Mouse (Mus musculus): ENCODE results near the gene Cdadc1.

Gene Cdadc1

GRCm38 (mm10) chr14:59612920-59613625 is 15.3 kb upstream of the Cdadc1 start:
- DNase-seq (ENCODE audit: low spot score) = peak; percentile 71

GRCm38 (mm10) chr14:59607021-59607420 is 9.3 kb upstream of the Cdadc1 start:
- no peak for DNase-seq (ENCODE audit: low spot score)

DNA sequence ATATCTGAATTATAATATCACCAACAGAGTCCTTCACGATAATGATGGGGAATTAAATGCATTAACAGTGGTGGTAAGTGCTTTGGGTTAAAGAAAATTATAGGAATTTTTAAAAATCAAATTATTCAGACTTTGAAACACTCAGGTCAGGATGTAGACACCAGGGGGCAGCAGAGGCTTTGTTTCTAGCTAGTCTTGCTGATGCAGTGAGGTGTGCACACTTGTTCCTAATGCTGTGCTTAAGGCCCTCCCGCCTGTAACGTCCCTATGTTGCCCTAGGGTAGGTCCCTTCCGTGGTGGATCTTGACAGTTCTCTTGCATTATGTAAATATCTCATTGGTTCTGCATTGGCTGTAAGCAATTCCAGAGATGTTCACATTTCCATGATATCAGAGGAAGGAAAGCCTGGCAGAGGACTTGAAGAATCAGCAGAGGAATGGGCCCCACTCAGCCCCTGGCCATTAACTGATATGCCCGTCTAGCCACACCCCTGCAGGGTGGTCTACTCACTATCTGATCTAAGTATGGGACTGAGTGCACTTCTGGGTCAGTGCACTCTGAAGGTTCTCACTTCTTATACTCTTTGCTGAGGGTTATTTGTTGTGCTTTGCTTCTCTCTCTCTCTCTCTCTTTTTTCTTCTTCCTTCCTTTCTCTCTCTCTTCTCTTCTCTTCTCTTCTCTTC is 8.1 kb upstream of the Cdadc1 start:
- peak; percentile 71 for DNase-seq (ENCODE audit: low spot score)

- DNase-seq (ENCODE audit: low spot score) = peak; percentile 14
Observed at GRCm38 (mm10) chr14:59604002-59604645, 6.4 kb upstream of the Cdadc1 start.

GRCm38 (mm10) chr14:59598260-59598627 is 485 bp upstream of the Cdadc1 start:
- DNase-seq (ENCODE audit: low spot score) = no peak

DNA sequence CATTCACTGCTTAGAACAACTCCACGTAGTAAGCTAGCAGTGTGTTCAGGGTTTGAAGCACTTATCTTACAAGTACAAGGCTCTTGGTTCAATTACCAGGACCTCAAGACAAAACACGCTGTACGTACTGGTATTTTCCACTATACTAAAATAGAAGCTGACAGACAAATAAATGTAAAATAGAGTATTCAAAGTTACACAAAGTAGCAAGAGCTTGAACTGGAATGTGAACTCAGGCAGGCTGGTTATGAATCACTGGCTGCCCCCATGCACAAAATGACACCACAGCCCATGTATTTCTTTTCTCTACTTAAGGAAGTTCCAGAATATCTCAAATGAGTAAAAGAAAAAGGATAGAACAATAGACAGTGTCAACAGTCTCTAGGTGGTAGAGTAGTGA is 2.8 kb downstream of the Cdadc1 start:
- no peak for DNase-seq (ENCODE audit: low spot score)

DNA sequence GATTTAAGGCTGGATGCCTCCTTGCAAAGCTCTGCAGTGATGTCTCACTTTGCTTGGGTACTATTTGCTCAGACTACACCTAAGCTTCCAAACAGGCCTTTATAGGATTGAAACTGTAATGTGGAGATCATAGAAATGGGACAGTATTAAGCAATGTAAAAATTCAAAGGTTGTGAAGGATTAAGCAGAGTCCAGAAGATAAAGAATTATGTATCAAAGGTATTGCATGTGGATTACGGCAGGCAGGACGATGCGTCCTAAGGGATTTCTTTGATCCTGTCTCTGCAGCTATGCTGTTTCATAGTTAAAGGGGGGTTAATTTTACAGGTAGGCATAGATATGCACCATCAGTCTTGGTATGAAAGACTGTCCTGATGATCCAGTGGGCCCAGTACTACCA is 5.2 kb downstream of the Cdadc1 start:
- DNase-seq (ENCODE audit: low spot score) = no peak

GRCm38 (mm10) chr14:59591901-59592300 is 5.9 kb downstream of the Cdadc1 start:
- DNase-seq (ENCODE audit: low spot score) = no peak

GRCm38 (mm10) chr14:59590614-59591013 is 7.1 kb downstream of the Cdadc1 start:
- DNase-seq (ENCODE audit: low spot score) = no peak

- no peak for DNase-seq (ENCODE audit: low spot score)
Observed at GRCm38 (mm10) chr14:59576385-59576784, 21.4 kb downstream of the Cdadc1 start.

GRCm38 (mm10) chr14:59566756-59567155 is 31.0 kb downstream of the Cdadc1 start:
- no peak for DNase-seq (ENCODE audit: low spot score)

- no peak for DNase-seq (ENCODE audit: low spot score)
Observed at GRCm38 (mm10) chr14:59557886-59558285, 39.9 kb downstream of the Cdadc1 start.

GRCm38 (mm10) chr14:59557071-59557470 is 40.7 kb downstream of the Cdadc1 start:
- no peak for DNase-seq (ENCODE audit: low spot score)

GRCm38 (mm10) chr14:59555928-59556531 is 41.7 kb downstream of the Cdadc1 start:
- peak; percentile 77 for DNase-seq (ENCODE audit: low spot score)

DNA sequence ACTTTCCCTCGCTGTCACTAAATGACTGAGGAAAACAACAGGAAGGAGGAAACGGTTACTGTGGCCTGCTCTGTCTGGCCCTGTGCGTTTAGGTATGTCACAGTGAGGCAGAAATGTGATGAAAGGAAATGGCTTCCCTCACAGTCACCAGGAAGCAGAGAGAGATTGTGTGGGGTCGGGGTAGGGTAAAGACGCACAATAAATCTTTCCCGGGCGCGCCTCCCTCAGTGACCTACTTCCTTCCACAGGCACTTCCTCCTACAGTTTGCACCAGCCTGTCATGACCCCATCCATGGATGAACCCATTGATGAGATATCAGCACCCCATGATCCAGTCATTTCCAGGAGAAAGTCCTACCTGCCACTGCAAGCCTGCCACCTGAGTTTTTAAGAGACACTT is 42.7 kb downstream of the Cdadc1 start:
- no peak for DNase-seq (ENCODE audit: low spot score)

GRCm38 (mm10) chr14:59554025-59554424 is 43.7 kb downstream of the Cdadc1 start:
- no peak for DNase-seq (ENCODE audit: low spot score)

GRCm38 (mm10) chr14:59551956-59552355 is 45.8 kb downstream of the Cdadc1 start:
- no peak for DNase-seq (ENCODE audit: low spot score)

GRCm38 (mm10) chr14:59550841-59551240 is 46.9 kb downstream of the Cdadc1 start:
- DNase-seq (ENCODE audit: low spot score) = no peak

DNA sequence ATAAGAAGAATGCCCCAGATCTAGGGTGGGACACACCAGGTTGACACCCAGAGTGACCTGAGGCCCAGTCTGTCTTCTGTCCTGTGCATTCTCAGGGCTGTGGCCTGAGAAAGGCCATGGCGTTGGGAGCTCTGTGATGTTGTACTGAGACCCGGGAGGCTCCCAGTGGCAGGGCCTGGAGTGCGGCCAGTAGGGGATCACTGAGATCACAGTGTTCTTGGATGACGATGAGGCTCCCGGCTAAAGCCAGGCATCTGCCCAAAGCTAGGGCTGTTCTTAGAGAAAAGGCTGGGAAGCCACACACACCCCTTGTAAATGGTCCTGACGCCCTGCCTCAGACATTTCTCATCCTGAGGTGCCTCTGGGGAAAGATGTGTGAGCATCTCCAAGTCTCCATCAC is 48.7 kb downstream of the Cdadc1 start:
- peak; percentile 43 for DNase-seq (ENCODE audit: low spot score)

DNA sequence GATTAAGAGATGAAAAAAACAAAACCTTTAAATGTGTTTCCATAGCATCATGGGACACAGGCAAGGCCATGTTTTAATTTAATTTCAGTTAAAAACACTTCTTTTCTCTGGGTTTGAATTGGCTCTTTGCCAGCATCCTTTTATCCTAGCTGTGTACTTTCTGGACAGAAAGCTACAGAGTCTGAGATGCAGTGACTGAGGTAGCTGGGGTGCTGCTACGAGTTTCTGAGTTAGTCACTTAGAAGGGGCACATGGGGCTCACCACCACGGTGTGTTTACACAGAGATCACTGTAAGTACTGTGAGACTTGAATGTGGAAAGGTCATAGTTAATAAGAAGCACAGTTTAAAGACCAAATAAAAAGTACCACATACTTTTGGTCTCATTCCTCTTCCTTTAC is 49.2 kb downstream of the Cdadc1 start:
- DNase-seq (ENCODE audit: low spot score) = no peak

DNA sequence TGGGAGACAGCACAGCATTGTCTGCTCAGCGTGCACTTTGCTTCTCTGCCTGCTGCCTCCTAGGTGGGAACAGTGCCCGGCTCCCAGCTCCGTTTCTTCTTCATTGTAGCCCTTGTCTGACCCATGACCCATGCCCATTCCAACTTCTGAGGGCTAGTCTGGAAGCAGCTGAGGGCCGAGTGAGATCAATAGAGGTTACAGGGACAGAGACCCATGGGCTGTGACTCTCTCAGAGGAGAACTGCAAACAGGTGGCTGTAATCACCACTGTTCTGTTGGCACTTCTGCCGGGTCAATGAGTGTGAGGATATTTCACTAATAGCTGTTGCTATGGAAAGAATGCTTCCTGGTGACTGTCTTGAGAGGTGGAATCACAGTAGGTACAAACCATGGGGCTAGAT is 50.2 kb downstream of the Cdadc1 start:
- DNase-seq (ENCODE audit: low spot score) = no peak

- no peak for DNase-seq (ENCODE audit: low spot score)
Observed at GRCm38 (mm10) chr14:59546162-59546880, 51.4 kb downstream of the Cdadc1 start.
